Mouse (Mus musculus) lung, embryonic 15.5 days (tissue): Measurements from ENCODE around the gene Gpr152. TPM values are rescaled to one million over a fixed set of nuclear protein-coding genes. Genes with fewer than 3 reads are reported as not detected.
"Not testable (repeated sequence)": the region's sequence is repeated elsewhere in the genome, so short reads cannot be mapped to it uniquely, and the experiment has no call there.

ENCODE experiments used
- ATAC-seq: fragments of 200-750 bp; cut with Nextera tagmentation; 2 replicates; pipeline ENCODE4 v1.8.0; 2017; ENCODE audit warnings: moderate number of reproducible peaks, borderline replicate concordance; ENCODE audit not compliant: low FRiP score, low TSS enrichment; ENCODE audit errors: extremely low read depth
- H3K27ac ChIP-seq: fragments of 300-500 bp; sonication (generic); 2 replicates; pipeline ENCODE4 v1.5.1; 2015; ENCODE audit warnings: moderate library complexity, mild to moderate bottlenecking, inconsistent platforms
- H3K27me3 ChIP-seq: fragments of 300-500 bp; sonication (generic); 2 replicates; pipeline ENCODE4 v1.6.1; 2015; ENCODE audit warnings: inconsistent platforms
- H3K36me3 ChIP-seq: fragments of 300-500 bp; sonication (generic); 2 replicates; pipeline ENCODE4 v1.6.1; 2015; ENCODE audit warnings: inconsistent platforms
- H3K4me1 ChIP-seq: fragments of 300-500 bp; sonication (generic); 2 replicates; pipeline ENCODE4 v1.6.1; 2015; ENCODE audit warnings: inconsistent platforms
- H3K4me2 ChIP-seq: fragments of 300-500 bp; sonication (generic); 2 replicates; pipeline ENCODE4 v1.6.1; 2015; ENCODE audit warnings: inconsistent platforms, mild to moderate bottlenecking, moderate library complexity
- H3K4me3 ChIP-seq: fragments of 300-500 bp; sonication (generic); 2 replicates; pipeline ENCODE4 v1.5.1; 2015; ENCODE audit warnings: mild to moderate bottlenecking, inconsistent platforms
- H3K9ac ChIP-seq: fragments of 300-500 bp; sonication (generic); 2 replicates; pipeline ENCODE4 v1.6.1; 2015; ENCODE audit warnings: inconsistent platforms
- H3K9me3 ChIP-seq: fragments of 300-500 bp; sonication (generic); 2 replicates; pipeline ENCODE4 v1.6.1; 2016; ENCODE audit warnings: inconsistent platforms
- WGBS: fragments of 180-500 bp; shearing (Covaris S2); methylation state at CpG from one replicate; pipeline ENCODE4 v1.1.7; 2015; 5-methylcytosine and 5-hydroxymethylcytosine counted together
- polyA plus RNA-seq: library from polyadenylated mRNA; unstranded; fragments of >200 nt; fragmentation: Nextera tagmentation; extraction: Ambion mirVana; gene quantifications from 2 replicates; pipeline ENCODE4 v1.2.1, GENCODE M21; 2015

Gene Gpr152
- polyA plus RNA-seq, 1 experiment from 2014 or later: not detected

DNA sequence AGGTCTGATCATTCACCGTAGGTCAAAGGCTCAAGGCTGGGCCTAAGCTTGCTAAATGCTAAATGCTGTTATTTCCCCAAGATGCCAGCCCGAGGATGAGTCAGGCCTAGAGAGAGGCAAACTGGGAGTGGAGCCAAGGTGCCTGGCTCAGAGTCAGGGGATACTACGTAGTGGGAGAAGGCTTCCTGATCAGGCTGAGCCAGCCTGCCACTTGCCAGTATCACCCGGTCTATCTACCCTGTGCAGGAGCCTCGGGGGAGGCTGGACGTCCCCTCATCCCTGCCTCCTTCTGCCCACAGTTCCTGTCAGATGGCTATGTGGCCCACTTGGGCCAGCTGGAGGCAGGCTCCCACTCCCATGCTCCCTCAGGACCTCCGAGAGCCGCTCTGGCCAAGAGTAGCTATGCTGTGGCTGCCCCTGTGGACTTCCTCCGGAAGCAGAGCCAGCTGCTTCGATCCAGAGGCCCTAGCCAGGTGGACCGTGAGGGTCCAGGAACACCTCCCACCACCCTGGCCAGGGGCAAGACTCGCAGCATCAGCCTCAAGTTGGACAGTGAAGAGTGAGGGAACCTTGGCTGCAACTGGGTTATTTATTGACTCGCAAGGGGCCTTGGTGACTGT, 26.3 kb upstream of the Gpr152 start:
- H3K36me3 ChIP-seq: peaks cover 50% of the 10 kb centered on the region
- H3K4me1 ChIP-seq: peaks cover 11% of the 10 kb centered on the region; the same call in 1 of the 2 replicates
- H3K9ac ChIP-seq: no peak overlapping the region
- H3K4me3 ChIP-seq: no peak overlapping the region
- peak overlapping the region; percentile 34; the same call in 1 of the 2 replicates for H3K27ac ChIP-seq
- no peaks in the 10 kb centered on the region for H3K9me3 ChIP-seq
- 49% methylated on average over 13 of the region's 13 CpGs for WGBS
- H3K4me2 ChIP-seq: no peak overlapping the region
- 0 out of 2 replicates have a peak, but pooled peaks have one; percentile 17 for ATAC-seq
- H3K27me3 ChIP-seq: no peaks in the 10 kb centered on the region

DNA sequence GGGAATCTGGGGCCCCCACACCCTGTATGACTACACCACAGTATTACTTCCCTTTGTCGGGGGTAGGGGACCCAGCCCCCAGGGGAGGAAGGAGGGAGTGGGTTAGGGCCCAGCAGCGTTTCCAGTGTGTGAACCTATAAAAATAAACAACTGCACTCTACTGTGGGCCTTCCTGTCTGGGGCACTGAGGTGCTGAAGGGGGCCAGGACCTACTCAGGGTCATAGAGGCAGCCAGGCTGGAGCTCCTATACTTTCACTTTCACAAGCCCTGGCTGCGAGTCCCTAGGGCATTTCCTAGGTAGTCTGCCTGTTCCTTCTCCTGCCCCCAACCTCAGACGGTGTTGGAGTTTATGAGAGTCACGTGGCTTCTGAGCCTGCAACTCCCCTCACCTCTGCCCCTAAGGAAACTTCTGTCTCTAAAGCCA, 25.8 kb upstream of the Gpr152 start:
- H3K27me3 ChIP-seq: no peaks in the 10 kb centered on the region
- no peak overlapping the region for H3K9ac ChIP-seq
- 32% methylated on average over 5 of the region's 5 CpGs for WGBS
- H3K36me3 ChIP-seq: peaks cover 51% of the 10 kb centered on the region
- H3K4me3 ChIP-seq: no peak overlapping the region
- no peak overlapping the region; the same call in 1 of the 2 replicates for H3K27ac ChIP-seq
- peaks cover 11% of the 10 kb centered on the region; the same call in 1 of the 2 replicates for H3K4me1 ChIP-seq
- H3K4me2 ChIP-seq: no peak overlapping the region
- H3K9me3 ChIP-seq: no peaks in the 10 kb centered on the region
- peak; percentile 33; the same call in 1 of the 2 replicates for ATAC-seq

DNA sequence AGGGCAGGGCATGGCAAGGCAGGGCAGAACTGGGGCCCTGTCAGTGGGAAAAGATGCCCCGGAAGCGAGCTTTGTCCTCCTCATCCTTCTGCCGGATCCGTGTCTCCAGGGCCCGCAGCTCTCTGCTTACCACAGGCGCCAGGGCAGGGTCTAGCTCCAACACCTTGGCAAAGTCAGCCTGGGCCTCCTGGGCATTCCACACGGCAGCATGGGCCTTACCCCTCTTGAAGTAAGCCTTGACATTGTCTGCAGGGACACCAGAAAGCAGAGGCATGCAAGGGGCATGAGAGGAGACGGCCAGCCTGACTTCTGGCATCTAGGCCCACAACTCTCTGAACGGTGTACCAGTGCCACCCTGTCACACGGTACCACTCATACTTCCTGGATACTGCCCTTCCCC, 25.0 kb upstream of the Gpr152 start:
- no peak for ATAC-seq
- Histone ChIP-seq H3K4me3 (no peak overlapping the region), H3K27ac (no peak overlapping the region), H3K36me3 (peaks cover 53% of the 10 kb centered on the region), H3K9me3 (no peaks in the 10 kb centered on the region), H3K9ac (no peak overlapping the region), H3K4me1 (peaks cover 11% of the 10 kb centered on the region; the same call in 1 of the 2 replicates), H3K27me3 (no peaks in the 10 kb centered on the region), H3K4me2 (no peak overlapping the region)
- 83% methylated on average over 10 of the region's 10 CpGs for WGBS

DNA sequence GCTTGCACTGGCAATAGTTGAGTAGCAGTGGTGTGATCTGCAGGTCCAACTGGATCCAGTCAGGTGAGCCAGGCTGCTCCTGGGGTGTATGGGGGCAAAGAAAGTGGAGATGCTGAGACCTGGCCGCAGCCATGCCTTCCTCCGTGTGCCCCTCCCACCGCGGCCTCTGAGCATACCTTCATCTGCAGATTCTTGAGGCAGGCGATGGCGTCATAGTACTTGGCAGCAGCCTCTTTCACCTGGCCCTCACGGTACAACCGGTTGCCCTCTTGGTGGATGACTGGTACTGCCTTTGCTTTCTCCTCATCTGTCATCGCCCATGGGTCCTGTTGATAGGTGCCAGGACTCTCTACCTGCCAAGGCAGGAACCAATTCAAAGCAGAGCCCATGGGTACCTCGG, 24.4 kb upstream of the Gpr152 start:
- H3K9me3 ChIP-seq: no peaks in the 10 kb centered on the region
- no peak overlapping the region for H3K27ac ChIP-seq
- no peak for ATAC-seq

DNA sequence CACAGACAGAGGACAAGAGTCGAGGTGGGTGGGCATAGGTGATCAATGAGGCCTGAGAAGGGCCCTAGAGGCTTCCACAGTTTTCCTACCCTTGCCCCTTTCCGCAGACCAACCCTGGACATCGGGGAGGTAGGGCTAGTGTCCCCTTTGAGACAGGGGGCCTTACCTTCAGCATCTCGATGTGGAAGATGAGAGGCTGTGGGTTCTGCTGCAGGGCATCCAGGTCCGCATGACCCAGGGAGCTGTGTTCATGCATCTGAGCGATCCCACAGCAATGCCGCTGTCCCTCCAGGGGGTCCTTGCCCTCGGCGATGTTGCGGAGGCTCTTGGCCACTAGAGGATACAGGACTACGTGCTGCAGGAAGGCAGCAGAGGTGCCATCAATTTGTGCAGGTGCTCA, 23.8 kb upstream of the Gpr152 start:
- Histone ChIP-seq H3K9me3 (no peaks in the 10 kb centered on the region), H3K4me1 (peaks cover 23% of the 10 kb centered on the region), H3K27ac (no peak overlapping the region), H3K36me3 (peaks cover 53% of the 10 kb centered on the region), H3K9ac (no peak overlapping the region), H3K27me3 (no peaks in the 10 kb centered on the region), H3K4me2 (no peak overlapping the region), H3K4me3 (no peak overlapping the region)
- 88% methylated on average over 11 of the region's 11 CpGs for WGBS
- ATAC-seq: no peak

More for the DNA sequence above, 24.4 kb upstream of the Gpr152 start:
- no peaks in the 10 kb centered on the region for H3K27me3 ChIP-seq
- 95% methylated on average over 10 of the region's 10 CpGs for WGBS
- no peak overlapping the region for H3K4me2 ChIP-seq
- no peak overlapping the region for H3K4me3 ChIP-seq
- peaks cover 53% of the 10 kb centered on the region for H3K36me3 ChIP-seq
- no peak overlapping the region for H3K9ac ChIP-seq
- peaks cover 16% of the 10 kb centered on the region for H3K4me1 ChIP-seq

DNA sequence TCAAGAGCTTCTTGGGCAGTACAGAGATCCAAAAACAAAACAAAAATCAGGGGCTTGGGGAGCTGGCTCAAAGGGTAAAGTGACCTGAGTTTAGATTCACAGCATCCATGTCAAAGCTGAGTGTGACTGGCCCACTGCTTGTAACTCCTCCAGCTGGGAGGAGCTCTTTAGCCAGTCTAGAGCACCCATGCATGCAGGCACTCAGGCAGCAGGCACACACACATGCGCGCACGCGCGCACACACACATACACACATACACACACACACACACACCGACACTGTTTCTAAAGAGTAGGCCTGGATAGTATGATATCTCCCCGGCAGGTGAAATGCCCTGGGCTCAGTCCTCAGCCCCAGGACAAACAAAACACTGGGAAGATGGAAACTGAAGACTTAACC, 22.6 kb upstream of the Gpr152 start:
- Histone ChIP-seq H3K27ac (no peak overlapping the region), H3K4me2 (no peak overlapping the region), H3K27me3 (no peaks in the 10 kb centered on the region), H3K36me3 (peaks cover 49% of the 10 kb centered on the region), H3K4me3 (no peak overlapping the region), H3K9me3 (no peaks in the 10 kb centered on the region), H3K9ac (no peak overlapping the region), H3K4me1 (peaks cover 25% of the 10 kb centered on the region)
- ATAC-seq: no peak
- 97% methylated on average over 7 of the region's 7 CpGs for WGBS

DNA sequence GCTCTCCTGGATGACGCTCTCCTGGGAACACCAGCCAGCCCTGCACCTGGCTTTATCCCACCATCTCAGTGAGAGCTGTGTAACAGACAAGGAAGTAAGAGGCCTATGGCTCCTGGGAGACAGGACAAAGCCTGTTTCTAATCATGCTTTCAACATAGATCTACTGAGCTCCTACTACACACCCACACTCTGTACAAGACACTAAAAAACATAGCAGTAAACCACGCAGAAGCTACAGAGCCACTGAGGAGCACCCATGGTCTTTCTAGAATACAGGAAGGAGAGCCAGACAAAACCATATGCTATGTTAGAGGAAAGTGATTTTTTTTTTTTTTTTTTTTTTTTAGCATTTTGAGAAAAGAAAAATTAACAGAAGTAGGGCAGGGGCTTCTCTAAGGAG, 21.2 kb upstream of the Gpr152 start:
- H3K27ac ChIP-seq: no peak overlapping the region
- no peaks in the 10 kb centered on the region for H3K27me3 ChIP-seq
- H3K9ac ChIP-seq: no peak overlapping the region
- no peak overlapping the region for H3K4me3 ChIP-seq
- H3K36me3 ChIP-seq: peaks cover 46% of the 10 kb centered on the region
- no peaks in the 10 kb centered on the region for H3K9me3 ChIP-seq
- no peak overlapping the region for H3K4me2 ChIP-seq
- WGBS: 95% methylated on average over 2 of the region's 2 CpGs
- no peak for ATAC-seq
- peaks cover 20% of the 10 kb centered on the region for H3K4me1 ChIP-seq

DNA sequence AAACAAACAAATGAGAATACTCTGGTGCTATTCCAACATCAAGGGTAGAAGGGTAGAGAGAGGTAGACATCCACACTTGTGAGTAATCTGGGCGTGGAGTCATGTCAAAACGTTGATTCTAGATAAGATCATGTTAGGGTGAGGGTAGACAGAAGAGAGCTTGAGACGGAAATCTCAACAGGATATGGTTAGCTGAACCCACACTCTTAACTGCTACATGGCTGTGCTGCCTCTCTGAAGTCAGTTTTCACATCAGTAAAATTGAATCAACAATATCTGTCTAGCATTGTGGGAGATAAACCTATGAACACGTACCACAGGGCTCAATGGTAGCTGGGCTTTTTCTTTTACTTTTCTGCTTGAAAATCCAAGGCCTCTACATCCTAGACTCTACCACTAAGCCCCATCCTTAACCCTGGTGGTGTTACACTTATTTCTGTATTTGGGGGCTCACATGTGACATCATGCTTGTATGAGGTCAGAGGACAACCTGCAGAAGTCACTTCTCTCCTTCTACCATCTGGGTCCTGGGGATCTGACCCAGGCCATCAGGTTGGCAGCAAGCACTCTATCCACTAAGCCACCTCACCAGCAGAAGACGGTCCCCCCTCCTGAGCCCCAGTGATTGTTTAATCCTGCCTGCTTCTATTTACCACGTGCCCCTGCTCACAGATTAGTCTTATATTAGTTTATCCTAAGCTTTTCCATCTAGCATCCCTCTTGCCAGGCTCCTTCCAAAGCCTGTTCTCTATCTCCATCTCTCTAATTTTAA, 19.7 kb upstream of the Gpr152 start:
- no peak overlapping the region for H3K27ac ChIP-seq
- 79% methylated on average over 6 of the region's 6 CpGs for WGBS
- H3K9ac ChIP-seq: no peak overlapping the region
- H3K36me3 ChIP-seq: peaks cover 35% of the 10 kb centered on the region
- peaks cover 15% of the 10 kb centered on the region for H3K4me1 ChIP-seq
- no peak for ATAC-seq
- no peak overlapping the region for H3K4me3 ChIP-seq
- no peaks in the 10 kb centered on the region for H3K9me3 ChIP-seq
- H3K27me3 ChIP-seq: no peaks in the 10 kb centered on the region
- H3K4me2 ChIP-seq: peak overlapping the region; percentile 57; the same call in 1 of the 2 replicates

DNA sequence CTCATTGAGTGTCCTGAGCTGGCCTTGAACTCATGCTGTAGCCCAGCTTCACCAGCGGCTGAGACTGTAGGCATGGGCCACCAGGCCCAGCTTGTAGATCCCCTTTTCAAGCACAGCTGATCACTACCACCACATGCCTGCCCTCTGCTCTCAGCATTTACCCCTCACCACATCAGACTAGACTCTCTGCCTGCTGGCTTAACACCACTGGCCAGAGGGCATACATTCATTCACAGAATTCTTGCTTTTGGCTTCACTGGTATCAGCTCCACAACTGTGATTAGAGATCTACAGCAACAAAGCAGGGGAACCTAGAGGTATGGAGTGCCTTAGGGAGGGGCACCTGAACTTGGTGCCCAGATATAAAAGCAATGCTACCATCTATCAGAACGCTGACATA, 19.1 kb upstream of the Gpr152 start:
- no peak overlapping the region for H3K9ac ChIP-seq
- no peaks in the 10 kb centered on the region for H3K27me3 ChIP-seq
- no peaks in the 10 kb centered on the region for H3K9me3 ChIP-seq
- peaks cover 29% of the 10 kb centered on the region for H3K36me3 ChIP-seq
- no peak for ATAC-seq
- H3K4me2 ChIP-seq: peak overlapping the region; percentile 57
- 85% methylated on average over 2 of the region's 2 CpGs for WGBS
- H3K4me1 ChIP-seq: peaks cover 18% of the 10 kb centered on the region
- no peak overlapping the region for H3K27ac ChIP-seq
- H3K4me3 ChIP-seq: peak overlapping the region; percentile 48

DNA sequence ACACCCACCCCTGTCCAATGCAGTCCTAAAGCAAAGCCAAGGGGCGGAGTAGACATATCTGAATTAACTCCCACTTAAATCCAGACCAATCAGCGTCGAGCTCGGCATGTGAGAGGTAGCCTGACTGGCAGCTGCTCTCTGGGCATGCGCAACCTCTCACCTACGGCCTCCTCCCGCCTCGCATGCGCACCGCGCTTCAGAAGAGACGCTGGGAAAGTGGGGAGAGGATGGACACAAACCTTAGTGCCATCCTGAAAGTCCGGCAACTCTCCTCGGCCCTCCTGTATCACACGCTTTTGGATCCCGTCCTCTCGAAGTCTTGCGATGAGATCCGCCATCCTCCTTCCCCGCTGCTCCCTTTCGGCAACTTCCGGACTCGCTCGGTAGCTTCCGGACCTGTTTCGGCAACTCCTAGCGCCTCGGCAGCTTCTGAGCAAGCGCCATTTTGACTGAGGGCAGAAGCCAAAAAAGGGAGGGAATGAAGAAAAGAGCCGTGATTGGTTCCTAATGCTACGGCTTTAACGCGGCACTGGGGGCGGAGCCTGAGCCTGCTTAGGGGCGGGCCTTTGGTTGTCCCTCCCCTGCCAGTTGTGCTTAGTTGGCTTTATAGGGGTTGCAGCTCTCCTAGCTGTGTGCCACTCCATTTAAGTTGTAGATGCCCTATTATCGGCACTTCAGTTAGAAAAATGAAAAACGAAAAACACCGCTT, 18.3 kb upstream of the Gpr152 start:
- peaks cover 18% of the 10 kb centered on the region for H3K4me1 ChIP-seq
- H3K36me3 ChIP-seq: peaks cover 23% of the 10 kb centered on the region
- peak overlapping the region; percentile 57 for H3K4me2 ChIP-seq
- H3K27me3 ChIP-seq: no peaks in the 10 kb centered on the region
- peak overlapping the region; percentile 44 for H3K9ac ChIP-seq
- H3K27ac ChIP-seq: peak overlapping the region; percentile 66
- WGBS: 3% methylated on average over 38 of the region's 38 CpGs
- H3K4me3 ChIP-seq: peak overlapping the region; percentile 48
- no peaks in the 10 kb centered on the region for H3K9me3 ChIP-seq
- ATAC-seq: peak; percentile 79

DNA sequence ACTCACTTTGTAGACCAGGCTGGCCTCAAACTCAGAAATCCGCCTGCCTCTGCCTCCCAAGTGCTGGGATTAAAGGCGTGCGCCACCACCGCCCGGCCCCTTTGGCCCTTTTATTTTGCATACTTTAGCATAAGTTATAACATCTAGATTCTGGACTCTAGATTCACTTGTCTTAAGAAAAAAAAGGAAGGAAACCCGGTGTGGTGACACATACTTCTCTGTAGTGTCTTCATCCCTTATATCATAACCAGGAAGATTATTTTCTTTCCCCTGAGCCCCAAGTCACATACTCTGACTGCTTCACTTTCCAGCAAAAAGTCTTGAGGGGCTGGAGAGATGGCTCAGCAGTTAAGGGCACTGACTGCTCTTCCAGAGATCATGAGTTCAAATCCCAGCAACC, 17.7 kb upstream of the Gpr152 start:
- H3K4me2 ChIP-seq: peak overlapping the region; percentile 57
- not testable (repeated sequence) for H3K27ac ChIP-seq, H3K9me3 ChIP-seq, ATAC-seq, H3K9ac ChIP-seq, H3K27me3 ChIP-seq
- H3K36me3 ChIP-seq: peaks cover 17% of the 10 kb centered on the region
- WGBS: 50% methylated on average over 6 of the region's 6 CpGs
- H3K4me3 ChIP-seq: peak overlapping the region; percentile 48; the same call in 1 of the 2 replicates
- H3K4me1 ChIP-seq: peaks cover 23% of the 10 kb centered on the region
